Mouse (Mus musculus) liver, embryonic 11.5 days (tissue): ENCODE results near the gene Fli1. TPM values are rescaled to one million over a fixed set of nuclear protein-coding genes. Genes with fewer than 3 reads are reported as not detected.
A peak's percentile ranks its signal among the peaks of the same experiment; 100 is the strongest.

Source experiments
- ATAC-seq: fragments of 200-750 bp; cut with Nextera tagmentation; replicated peaks from 2 replicates; pipeline ENCODE4 v1.8.0; 2017; ENCODE audit warnings: moderate number of reproducible peaks, mild to moderate bottlenecking, moderate TSS enrichment, moderate library complexity; ENCODE audit not compliant: low FRiP score
- DNase-seq: peaks from one replicate; pipeline ENCODE4 v3.0.0-alpha.2; 2017; ENCODE audit warnings: low spot score
- H3K27ac ChIP-seq: fragments of 300-500 bp; sonication (generic); 2 replicates; pipeline ENCODE4 v1.5.1; 2014; ENCODE audit warnings: mild to moderate bottlenecking, low read depth, low read length, control low read depth
- H3K27me3 ChIP-seq: fragments of 300-500 bp; sonication (generic); replicated peaks from 2 replicates; pipeline ENCODE4 v1.6.1; 2014; ENCODE audit warnings: low read length, mixed read lengths; ENCODE audit not compliant: control insufficient read depth, insufficient read depth
- H3K36me3 ChIP-seq: fragments of 300-500 bp; sonication (generic); 2 replicates; pipeline ENCODE4 v1.6.1; 2014; ENCODE audit warnings: mild to moderate bottlenecking, low read length, moderate library complexity, mixed read lengths; ENCODE audit not compliant: control insufficient read depth, insufficient read depth
- H3K4me1 ChIP-seq: fragments of 300-500 bp; sonication (generic); replicated peaks from 2 replicates; pipeline ENCODE4 v1.6.1; 2014; ENCODE audit warnings: low read length, mixed read lengths; ENCODE audit not compliant: control insufficient read depth, insufficient read depth
- H3K4me2 ChIP-seq: fragments of 300-500 bp; sonication (generic); 2 replicates; pipeline ENCODE4 v1.6.1; 2014; ENCODE audit warnings: mild to moderate bottlenecking, control low read depth, moderate library complexity
- H3K4me3 ChIP-seq: fragments of 300-500 bp; sonication (generic); 2 replicates; pipeline ENCODE4 v1.5.1; 2014; ENCODE audit warnings: low read depth, low read length, control low read depth
- H3K9ac ChIP-seq: fragments of 300-500 bp; sonication (generic); 2 replicates; pipeline ENCODE4 v1.6.1; 2014; ENCODE audit warnings: low read depth, low read length, control low read depth
- H3K9me3 ChIP-seq: fragments of 300-500 bp; sonication (generic); 2 replicates; pipeline ENCODE4 v1.6.1; 2016; ENCODE audit warnings: low read length, inconsistent platforms, mixed read lengths; ENCODE audit not compliant: control insufficient read depth
- WGBS: fragments of 180-500 bp; shearing (Covaris S2); extraction: QIAGEN DNeasy Blood & Tissue Kit; methylation state at CpG from one replicate; pipeline ENCODE4 v1.1.7; 2014; 5-methylcytosine and 5-hydroxymethylcytosine counted together
- polyA plus RNA-seq: library from polyadenylated mRNA; unstranded; fragments of >200 nt; fragmentation: Nextera tagmentation; extraction: Ambion mirVana; gene quantifications from 2 replicates; pipeline ENCODE4 v1.2.1, GENCODE M21; 2014

Gene Fli1
- polyA plus RNA-seq: 23.1 and 24.3 TPM in 2 replicates

DNA sequence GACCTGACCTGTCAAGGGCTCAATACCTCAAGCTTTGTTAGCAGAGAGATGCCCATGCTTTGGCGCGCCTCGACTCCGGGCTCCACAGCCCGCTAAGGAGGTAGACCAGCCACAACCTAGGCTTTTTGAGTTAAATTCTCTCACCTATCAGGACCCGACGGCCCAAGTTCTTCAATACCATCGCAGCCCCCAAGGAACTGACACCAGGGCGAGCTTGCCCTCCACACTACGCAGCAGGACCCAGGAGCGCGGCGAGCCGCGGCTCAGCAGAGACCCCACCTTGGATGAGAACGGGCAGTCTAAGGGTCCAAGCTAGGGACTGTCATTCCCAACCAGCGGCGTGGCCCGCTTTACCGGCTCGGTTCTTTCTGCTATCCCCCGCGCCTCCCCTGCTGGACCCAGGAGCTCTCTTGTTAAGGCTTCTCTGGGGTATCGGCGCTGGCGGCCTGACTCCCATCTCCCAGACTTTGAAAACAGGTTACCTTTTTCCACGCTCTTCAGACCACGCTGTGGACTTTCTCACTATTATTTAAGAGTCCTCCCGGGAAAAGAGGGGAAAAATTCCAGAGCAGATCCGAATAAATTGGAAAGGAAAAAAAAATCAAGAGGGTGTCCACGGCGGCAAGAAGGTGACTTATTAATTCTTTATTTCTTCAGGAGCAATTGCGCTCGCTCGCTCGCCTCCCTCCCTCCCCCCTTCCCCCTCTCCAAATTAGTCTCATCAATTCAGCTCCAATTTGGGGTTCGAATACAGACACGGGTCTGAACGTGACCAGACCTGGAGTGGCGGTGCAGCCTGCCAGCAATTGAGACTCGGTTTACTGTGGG lies at the start of gene Fli1:
Gene Fli1, minus strand, starts transcription at position 650 of the 828 bp plus-strand sequence.
- Histone ChIP-seq H3K4me2 (peak within 1 kb of the TSS; percentile 98), H3K9ac (peak within 1 kb of the TSS; percentile 57), H3K27me3 (peaks cover 73% of the 10 kb centered on the region), H3K4me1 (peaks cover 38% of the 10 kb centered on the region), H3K36me3 (no peaks in the 10 kb centered on the region), H3K27ac (peak within 1 kb of the TSS; percentile 66), H3K4me3 (peak within 1 kb of the TSS; percentile 65), H3K9me3 (no peaks in the 10 kb centered on the region)
- under 1% methylated on average over 41 of the region's 41 CpGs for WGBS
- no peak for ATAC-seq
- peak; percentile 61 for DNase-seq

DNA sequence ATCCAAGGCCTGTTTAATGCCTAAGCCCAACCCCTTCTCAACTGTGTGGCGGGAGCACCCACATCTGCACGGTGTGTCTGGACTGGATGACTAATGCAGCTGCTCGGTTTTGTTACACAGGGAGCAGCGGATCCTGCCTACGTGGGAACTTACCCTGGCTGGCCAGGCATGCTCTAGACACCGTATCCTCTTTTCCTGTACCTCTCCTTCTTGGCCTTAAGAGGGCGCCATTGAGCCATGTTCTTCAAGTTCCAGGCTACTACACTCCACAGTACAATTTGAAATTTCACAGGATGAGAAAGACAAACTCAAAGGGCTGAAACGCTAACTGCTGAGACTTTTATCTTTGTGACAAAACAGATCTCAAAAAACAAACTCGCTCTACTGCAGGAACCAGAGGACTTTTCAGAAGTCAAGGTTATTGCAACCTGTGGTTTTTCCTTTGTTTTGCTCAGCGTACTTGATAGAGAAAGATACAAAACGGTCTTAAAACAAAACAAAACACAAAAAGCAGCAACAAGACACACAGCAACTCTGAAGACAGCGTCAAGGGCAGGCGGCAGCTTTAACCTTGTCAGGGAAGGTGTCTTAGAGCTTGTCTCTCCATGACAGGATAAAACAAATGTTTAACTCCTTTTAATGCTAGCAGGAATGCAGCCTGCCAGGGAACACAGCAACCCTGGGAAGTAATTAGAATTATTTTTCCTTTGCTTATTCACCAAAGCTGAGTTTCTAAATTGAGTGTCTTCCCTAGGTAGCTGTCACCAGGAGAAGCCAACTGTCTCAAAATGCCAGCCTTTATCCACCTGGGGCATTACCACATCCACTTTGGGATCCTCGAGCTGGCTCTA lies 49.3 kb upstream of the Fli1 start:
- ATAC-seq (peak; percentile 80), DNase-seq (peak; percentile 48)
- WGBS: 12% methylated on average over 14 of the region's 14 CpGs
- Histone ChIP-seq H3K9me3 (no peaks in the 10 kb centered on the region), H3K4me2 (no peak overlapping the region), H3K4me3 (no peak overlapping the region), H3K4me1 (no peaks in the 10 kb centered on the region), H3K27me3 (no peaks in the 10 kb centered on the region), H3K9ac (no peak overlapping the region), H3K27ac (no peak overlapping the region), H3K36me3 (no peaks in the 10 kb centered on the region)

DNA sequence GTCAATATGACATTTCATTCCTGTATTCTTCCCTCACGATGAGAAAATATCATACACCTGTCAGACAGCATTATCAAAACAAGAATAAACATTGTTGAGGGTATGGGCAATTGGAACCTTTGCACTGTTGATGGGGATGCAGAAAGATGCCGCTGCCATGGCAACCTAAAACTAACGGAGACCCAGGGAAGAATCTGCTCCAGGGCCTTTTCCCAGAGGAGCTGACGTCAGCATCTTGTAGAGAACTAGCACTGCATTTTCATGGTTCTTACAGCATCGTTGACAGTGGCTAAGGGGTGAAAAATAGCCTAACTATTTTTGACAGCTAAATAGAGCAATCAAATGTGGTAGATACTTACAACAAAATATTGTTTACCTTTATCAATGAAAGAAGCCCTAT lies 47.9 kb upstream of the Fli1 start:
- H3K4me2 ChIP-seq: no peak overlapping the region
- no peak for ATAC-seq

DNA sequence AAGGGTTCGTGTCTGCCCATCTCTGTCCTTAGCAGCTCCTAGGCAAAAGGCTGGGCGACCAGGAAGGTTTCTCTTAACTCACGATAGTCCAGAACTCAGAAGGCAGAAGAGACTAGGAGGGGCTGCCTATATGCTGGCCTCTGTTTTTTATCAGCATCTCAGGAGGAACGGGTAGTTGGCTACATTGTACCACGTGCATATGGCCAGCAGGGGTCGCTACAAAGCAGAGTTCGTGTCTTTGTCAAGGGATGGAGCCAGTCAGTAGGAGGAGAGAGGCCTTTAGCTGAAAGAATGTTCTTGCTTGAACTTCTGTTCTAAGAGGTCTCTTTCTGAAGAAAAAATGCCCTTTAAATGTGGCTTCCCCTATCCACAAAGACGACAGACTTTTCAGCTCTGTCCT lies 47.2 kb upstream of the Fli1 start:
- H3K27me3 ChIP-seq: no peaks in the 10 kb centered on the region
- 6% methylated on average over 8 of the region's 8 CpGs for WGBS
- H3K4me1 ChIP-seq: no peaks in the 10 kb centered on the region
- H3K9ac ChIP-seq: no peak overlapping the region
- no peak overlapping the region for H3K4me3 ChIP-seq
- DNase-seq: peak; percentile 75
- H3K27ac ChIP-seq: no peak overlapping the region
- no peak overlapping the region for H3K4me2 ChIP-seq
- H3K36me3 ChIP-seq: no peaks in the 10 kb centered on the region
- peak; percentile 59 for ATAC-seq
- H3K9me3 ChIP-seq: no peaks in the 10 kb centered on the region

More for the DNA sequence above, 47.9 kb upstream of the Fli1 start:
- Histone ChIP-seq H3K4me3 (no peak overlapping the region), H3K36me3 (no peaks in the 10 kb centered on the region), H3K9ac (no peak overlapping the region), H3K27ac (no peak overlapping the region), H3K9me3 (no peaks in the 10 kb centered on the region), H3K4me1 (no peaks in the 10 kb centered on the region), H3K27me3 (no peaks in the 10 kb centered on the region)
- WGBS: 67% methylated on average over 5 of the region's 5 CpGs
- DNase-seq: no peak

DNA sequence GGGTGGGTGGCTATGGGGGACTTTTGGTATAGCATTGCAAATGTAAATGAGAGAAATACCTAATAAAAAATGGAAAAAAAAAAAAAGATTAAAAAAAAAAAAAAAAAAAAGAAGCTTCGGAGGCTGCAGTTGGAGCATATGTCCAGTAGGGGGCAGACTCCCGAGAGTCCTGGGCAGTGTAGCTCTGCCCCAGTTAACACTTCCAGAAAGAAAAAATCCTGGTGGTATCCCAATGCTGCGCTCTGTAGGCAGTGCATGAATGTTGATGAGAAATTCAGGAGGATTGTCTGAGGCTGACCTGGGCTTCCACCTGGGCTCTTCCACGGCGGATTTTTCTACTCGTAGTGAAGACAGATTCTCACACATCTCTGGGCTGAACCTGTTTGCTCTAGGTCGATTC lies 42.7 kb upstream of the Fli1 start:
- DNase-seq: no peak
- no peak overlapping the region for H3K9ac ChIP-seq
- no peaks in the 10 kb centered on the region for H3K36me3 ChIP-seq
- H3K4me3 ChIP-seq: no peak overlapping the region
- no peak overlapping the region for H3K4me2 ChIP-seq
- no peaks in the 10 kb centered on the region; the same call in 1 of the 2 replicates for H3K4me1 ChIP-seq
- H3K27me3 ChIP-seq: no peaks in the 10 kb centered on the region
- WGBS: 49% methylated on average over 7 of the region's 7 CpGs
- no peak overlapping the region for H3K27ac ChIP-seq
- no peaks in the 10 kb centered on the region for H3K9me3 ChIP-seq
- ATAC-seq: peak; percentile 45; the same call in 1 of the 2 replicates

DNA sequence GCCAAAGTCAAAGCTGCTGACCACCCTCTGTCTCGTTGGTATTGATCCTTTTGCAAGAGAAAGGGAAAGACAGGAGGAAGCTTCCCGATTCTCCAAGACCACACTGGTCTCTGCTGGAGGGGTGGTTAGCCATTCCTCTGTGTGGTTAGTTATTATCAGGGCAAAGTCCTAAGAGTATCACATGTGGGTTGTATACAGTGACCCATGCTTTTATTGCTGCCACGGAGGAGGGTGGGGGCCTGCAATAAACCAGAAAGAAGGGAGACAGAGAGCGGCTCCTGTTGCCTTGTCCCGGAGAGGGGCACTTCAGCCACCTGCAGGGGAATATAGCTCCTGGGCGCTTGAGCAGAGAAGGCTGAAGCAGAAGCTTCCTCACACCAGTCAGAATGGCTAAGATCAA lies 41.2 kb upstream of the Fli1 start:
- DNase-seq: no peak
- Histone ChIP-seq H3K9ac (no peak overlapping the region), H3K36me3 (no peaks in the 10 kb centered on the region), H3K4me1 (no peaks in the 10 kb centered on the region; the same call in 1 of the 2 replicates), H3K4me3 (no peak overlapping the region), H3K4me2 (no peak overlapping the region), H3K9me3 (no peaks in the 10 kb centered on the region), H3K27ac (no peak overlapping the region), H3K27me3 (no peaks in the 10 kb centered on the region)
- WGBS: 71% methylated on average over 6 of the region's 6 CpGs
- no peak for ATAC-seq

DNA sequence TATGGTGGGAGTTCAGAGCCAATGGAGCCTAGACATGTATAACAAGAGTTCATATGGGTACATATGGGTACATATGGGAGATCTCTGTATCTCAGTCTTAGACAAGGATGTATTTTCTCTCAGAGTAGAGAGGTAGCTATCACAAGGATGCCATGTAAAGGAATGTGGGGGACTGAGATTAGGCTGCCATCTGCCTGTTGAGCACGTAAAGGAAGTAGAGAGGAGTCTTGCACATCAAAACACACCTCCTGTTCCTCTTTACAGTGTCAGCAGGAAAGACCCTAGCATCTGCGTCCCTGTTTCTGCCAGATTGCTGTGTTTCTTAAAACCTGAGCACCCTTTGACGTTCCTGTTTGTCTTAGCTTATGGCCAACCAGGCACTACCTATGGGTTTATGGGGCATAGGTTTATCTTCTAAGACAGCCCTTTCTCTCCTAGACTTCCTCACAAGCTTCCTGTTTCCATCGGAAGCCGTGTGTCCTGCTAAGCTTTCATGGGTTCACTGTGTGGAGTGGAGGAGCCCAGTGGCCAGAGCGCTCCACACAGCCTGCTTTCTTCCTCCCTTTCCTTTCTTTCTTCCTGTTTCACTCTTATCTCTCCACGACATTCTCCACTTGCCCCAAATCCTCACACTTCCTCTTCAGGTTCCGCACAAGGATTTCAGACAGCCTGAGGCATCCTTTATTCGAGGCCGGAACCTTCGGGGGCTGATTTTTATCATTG lies 39.4 kb upstream of the Fli1 start:
- no peaks in the 10 kb centered on the region for H3K36me3 ChIP-seq
- no peaks in the 10 kb centered on the region for H3K9me3 ChIP-seq
- DNase-seq (no peak), ATAC-seq (no peak)
- no peak overlapping the region for H3K4me2 ChIP-seq
- H3K9ac ChIP-seq: no peak overlapping the region
- H3K27me3 ChIP-seq: no peaks in the 10 kb centered on the region
- H3K4me1 ChIP-seq: no peaks in the 10 kb centered on the region; the same call in 1 of the 2 replicates
- WGBS: 33% methylated on average over 11 of the region's 11 CpGs
- no peak overlapping the region for H3K27ac ChIP-seq
- no peak overlapping the region for H3K4me3 ChIP-seq

DNA sequence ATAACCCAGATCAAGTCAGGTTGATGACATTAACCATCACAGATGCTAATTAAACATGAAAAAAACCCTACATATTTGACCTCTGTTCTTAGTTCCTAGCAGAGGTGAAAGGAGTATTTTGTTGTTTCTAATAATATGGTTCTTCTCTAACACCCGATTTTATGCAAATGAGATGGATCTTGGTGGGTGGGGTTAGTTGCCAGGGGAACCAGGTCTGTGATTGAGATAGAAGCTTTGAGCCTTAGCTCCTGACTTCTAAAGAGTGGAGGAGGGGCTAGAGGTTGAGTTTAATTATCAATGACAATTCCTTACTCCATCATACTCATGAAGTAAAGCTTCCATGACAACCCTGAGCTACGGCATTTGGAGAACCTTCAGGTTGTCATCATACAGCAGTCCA lies 35.8 kb upstream of the Fli1 start:
- Histone ChIP-seq H3K9ac (no peak overlapping the region), H3K9me3 (no peaks in the 10 kb centered on the region), H3K4me2 (no peak overlapping the region), H3K27ac (no peak overlapping the region), H3K36me3 (no peaks in the 10 kb centered on the region), H3K4me1 (no peaks in the 10 kb centered on the region; the same call in 1 of the 2 replicates), H3K27me3 (no peaks in the 10 kb centered on the region), H3K4me3 (no peak overlapping the region)
- DNase-seq (no peak), ATAC-seq (no peak)
- WGBS: 75% methylated on average over 2 of the region's 2 CpGs
